Mouse (Mus musculus): ENCODE data around the gene Ncoa1. TPM values are rescaled to one million over a fixed set of nuclear protein-coding genes. Genes with fewer than 3 reads are reported as not detected.
A peak's percentile ranks its signal among the peaks of the same experiment; 100 is the strongest.
"Not testable (repeated sequence)": the region's sequence is repeated elsewhere in the genome, so short reads cannot be mapped to it uniquely, and the experiment has no call there.

Gene Ncoa1
- polyA plus RNA-seq, 1 experiment: 30.8 TPM

DNA sequence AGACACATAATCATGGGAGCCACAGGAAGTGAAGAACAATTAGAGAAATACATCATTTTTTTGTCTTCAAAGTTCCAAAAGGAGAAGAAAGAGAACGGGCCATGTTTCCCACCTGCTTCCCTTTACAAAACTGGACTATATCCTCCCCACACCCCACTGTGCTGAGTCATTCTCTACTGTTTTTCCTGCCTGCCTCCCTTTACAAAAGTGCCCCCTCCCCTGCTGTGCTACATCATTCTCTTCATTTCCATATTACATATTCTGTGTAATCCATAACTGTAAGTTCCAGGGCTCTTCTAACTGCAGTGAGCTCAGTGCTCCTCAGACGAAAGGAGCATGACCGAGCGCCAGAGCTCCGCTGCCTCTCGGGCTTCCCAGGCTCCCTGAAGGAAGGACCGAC, 80.8 kb downstream of the Ncoa1 start:
- no peak for DNase-seq (ENCODE audit: low read depth)

DNA sequence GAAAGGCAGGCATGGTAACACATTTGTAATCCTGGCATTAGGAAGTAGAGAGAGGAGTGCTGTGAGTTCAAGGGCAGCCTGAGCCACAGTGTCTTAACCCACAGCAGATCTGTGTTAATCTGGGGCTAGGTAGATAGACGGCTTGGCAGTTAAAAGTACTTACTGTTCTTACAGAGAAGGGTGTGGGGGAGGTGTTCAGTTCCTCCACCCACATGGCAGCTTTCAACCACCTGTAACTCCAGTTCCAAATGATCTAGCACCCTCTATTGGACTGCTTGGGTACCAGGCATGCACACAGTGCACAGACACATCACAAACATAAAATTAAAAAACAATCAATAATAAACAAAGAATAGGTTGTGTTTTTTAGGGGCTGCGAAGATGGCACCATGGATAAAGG, 84.4 kb downstream of the Ncoa1 start:
- DNase-seq (ENCODE audit: low read depth): no peak

DNA sequence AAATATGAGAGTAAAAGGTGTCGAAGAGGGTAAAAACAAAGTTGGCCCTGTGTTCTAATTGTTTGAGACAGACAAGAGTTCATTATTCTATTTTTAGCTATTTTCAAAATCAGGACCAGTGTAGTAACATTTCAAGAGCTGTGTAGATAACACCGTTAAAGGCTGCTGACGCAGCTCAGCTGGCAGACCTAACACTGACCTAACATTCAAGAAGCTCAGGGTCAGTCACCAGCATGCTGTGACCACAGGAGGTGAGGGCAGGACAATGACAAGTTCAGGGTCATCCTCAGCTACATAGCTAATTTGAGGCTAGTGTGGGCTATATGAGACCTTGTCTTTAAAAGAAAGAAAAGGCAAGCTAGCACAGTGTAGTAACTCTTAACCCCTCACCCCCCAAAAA, 84.9 kb downstream of the Ncoa1 start:
- no peak for DNase-seq (ENCODE audit: low read depth)

DNA sequence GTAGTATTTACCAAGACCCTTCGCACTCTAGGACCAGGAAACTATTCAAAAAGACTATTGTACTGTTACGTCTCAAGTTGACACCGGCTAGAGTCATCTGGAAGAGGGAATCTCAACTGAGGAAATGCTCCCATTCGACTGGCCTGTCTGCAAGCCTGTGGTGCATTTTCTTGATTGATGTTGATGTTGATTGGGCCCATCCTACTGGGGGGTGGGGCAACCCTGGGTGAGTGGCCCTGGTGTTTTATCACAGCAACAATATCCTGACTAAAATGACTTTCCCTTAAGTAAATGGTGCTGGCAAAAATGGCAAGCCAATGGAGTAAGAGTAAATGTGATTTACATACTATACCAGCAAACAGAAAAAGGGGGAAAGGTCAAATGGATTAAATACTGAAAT, 85.7 kb downstream of the Ncoa1 start:
- DNase-seq (ENCODE audit: low read depth): no peak

DNA sequence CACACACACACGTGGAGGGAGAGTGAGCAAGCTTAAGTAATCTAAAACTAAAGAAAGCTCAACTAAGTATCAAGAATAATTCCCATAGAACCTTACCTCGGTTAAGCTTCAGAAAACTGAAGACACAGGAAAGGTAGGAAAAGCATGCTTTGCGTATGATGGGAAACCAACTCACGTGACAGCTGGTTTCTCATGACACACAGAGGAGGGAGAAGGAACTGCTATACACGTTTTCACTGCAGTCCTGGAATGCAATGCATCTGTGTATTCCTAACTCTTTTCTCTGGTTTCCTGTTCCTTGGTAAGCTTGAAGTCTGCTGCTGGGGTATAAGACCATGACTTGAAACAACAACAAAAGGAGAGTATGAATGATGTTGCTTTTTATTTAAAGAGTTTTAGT, 86.3 kb downstream of the Ncoa1 start:
- DNase-seq (ENCODE audit: low read depth): no peak

GRCm38 (mm10) chr12:4386077-4386719, 90.8 kb downstream of the Ncoa1 start:
- DNase-seq (ENCODE audit: low read depth): no peak

- DNase-seq (ENCODE audit: low read depth): no peak
These were observed 93.9 kb downstream of the Ncoa1 start for GRCm38 (mm10) chr12:4383061-4383460.

DNA sequence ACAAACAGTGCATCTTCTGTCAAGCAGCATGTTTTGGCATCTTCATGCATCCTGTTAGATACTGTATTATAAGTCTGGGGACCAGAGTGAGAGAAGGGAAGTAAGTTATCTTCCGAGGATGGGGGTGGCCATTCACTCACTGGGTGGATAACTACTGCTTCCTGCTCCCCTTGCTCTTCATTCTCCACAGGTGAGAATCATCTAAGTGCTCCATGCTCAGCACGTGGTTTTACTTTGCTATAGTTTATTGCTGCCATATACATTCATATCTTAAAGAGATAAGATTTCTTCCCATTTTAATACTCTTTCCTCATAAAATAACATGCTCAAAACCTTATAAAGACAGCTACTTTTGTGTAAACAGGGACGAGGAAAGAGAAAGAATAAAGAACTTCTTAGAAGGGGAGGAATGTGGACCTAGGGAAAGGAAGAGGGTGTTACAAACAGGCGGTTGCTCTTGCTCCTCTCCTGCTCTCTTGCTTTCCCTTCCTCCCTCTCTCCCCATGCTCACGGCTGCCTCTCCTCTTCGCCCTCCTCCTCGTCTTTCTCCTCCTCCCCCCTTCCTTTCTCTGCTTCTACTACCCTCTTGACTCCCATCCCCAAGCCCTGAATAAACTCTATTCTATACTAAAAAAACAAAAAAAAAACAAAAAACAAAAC, 97.6 kb downstream of the Ncoa1 start:
- no peak for DNase-seq (ENCODE audit: low read depth)

- no peak for DNase-seq (ENCODE audit: low read depth)
These were observed 100.5 kb downstream of the Ncoa1 start for GRCm38 (mm10) chr12:4376475-4376874.

- DNase-seq (ENCODE audit: low read depth): no peak
These were observed 102.0 kb downstream of the Ncoa1 start for GRCm38 (mm10) chr12:4374816-4375493.

- DNase-seq (ENCODE audit: low read depth): no peak
These were observed 105.6 kb downstream of the Ncoa1 start for GRCm38 (mm10) chr12:4371406-4371805.

GRCm38 (mm10) chr12:4365951-4366350, 111.0 kb downstream of the Ncoa1 start:
- no peak for DNase-seq (ENCODE audit: low read depth)

GRCm38 (mm10) chr12:4359475-4359874, 117.5 kb downstream of the Ncoa1 start:
- no peak for DNase-seq (ENCODE audit: low read depth)

DNA sequence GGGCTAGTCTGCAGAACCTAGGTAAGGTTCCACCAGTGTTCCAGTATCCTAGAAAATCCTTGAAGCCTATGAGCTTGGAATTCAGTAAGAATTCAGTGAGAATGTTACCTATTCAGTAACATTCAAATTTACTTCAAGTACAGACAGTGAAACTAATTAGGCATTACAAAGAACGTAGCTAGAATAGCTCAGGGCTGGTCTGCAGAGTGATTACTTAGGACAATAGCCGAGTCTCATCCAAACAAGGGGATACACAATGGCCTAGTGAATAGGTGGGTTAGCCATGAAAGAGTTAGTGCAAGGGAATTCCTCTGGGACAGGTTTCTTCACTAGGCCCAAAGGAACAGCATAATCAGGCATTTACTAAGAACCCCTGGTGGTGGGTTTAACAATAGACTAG, 118.3 kb downstream of the Ncoa1 start:
- not testable (repeated sequence) for DNase-seq (ENCODE audit: low read depth)

DNA sequence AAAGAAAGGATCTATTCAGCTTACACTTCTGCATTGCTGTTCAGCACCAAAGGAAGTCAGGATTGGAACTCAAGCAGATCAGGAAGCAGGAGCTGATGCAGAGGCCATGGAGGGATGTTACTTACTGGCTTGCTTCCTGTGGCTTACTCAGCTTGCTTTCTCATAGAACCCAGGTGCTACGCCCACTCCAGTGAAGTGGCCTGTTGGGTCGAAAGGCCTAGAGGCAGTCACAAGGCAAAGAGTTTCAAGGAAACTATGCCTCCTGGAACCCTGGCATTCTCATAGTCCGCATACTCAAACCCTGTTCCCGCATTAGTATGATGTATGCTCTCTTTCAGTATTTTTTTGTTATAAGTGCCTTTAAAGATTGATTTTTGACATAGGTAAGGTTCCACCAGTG, 118.9 kb downstream of the Ncoa1 start:
- DNase-seq (ENCODE audit: low read depth): no peak

- DNase-seq (ENCODE audit: low read depth): peak; percentile 8
These were observed 120.0 kb downstream of the Ncoa1 start for GRCm38 (mm10) chr12:4356834-4357445.

DNA sequence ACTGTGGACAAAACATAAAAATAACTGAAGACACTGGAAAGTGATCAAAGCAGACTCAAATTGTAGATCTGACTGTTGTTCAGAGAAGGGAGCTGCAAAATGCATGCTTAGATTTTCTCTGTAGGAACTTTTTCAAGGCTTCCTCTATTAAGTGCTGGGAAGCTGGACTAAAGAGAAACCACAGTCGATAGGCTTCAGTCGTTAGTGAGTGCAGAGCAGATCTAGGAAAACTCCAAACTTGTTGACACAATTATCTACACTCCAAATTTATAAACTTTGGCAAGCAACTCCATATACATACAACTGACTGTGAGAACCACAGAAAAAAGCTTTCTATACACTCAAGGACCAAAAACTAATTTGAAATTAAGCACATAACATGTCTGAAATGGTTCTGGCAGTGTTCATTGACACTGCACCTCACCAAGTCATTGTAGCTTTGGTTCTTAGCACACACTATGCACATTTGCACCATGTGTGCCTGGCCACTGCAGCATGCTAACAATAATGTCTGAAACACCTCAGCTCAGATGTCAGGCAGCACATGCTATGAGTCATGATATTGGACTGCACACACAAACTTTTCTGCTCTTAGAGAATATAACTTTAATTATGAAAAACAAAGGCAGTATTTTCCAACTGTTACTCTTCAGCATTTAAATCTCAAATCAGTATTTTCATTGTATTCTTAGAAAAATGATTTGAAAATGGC, 121.8 kb downstream of the Ncoa1 start:
- no peak for DNase-seq (ENCODE audit: low read depth)

DNA sequence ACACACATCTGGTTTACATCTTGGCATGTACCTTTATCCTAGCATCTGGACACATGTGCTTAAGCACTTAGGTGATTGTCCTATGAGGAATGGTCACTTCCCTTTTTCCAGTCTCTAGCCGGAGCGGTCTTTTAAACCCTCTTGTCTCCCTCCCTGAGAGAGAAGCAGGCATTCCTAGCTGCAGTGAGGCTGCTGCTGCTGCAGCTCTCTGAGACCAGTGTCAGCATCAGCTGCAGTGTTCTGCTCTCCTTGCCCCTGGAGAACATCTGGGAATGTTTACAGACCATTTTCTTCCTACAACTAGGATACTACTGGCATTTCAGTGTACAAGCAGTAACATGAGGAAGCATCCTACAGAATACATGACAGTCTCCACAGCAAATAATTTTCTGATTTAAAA, 133.8 kb downstream of the Ncoa1 start:
- no peak for DNase-seq (ENCODE audit: low read depth)

DNA sequence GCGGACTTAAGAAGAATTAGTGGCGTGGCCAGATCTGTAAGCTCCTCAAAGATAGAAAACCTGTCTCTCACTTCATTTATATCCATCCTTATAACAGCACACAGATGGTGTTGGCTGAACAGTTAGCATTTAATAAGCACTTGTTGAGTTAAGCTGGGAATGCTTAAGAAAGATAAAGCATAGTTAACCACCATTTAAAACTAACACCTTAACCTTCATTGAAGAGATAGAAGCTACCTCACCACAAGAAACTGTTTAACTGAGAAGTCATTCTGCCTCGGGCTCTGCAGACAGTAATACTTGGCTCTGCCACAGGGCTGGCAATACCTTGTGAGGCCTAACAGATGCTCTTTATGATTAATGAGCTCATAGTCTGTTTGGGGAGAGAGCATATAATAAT, 134.9 kb downstream of the Ncoa1 start:
- no peak for DNase-seq (ENCODE audit: low read depth)

GRCm38 (mm10) chr12:4340325-4340924, 136.6 kb downstream of the Ncoa1 start:
- no peak for DNase-seq (ENCODE audit: low read depth)

DNA sequence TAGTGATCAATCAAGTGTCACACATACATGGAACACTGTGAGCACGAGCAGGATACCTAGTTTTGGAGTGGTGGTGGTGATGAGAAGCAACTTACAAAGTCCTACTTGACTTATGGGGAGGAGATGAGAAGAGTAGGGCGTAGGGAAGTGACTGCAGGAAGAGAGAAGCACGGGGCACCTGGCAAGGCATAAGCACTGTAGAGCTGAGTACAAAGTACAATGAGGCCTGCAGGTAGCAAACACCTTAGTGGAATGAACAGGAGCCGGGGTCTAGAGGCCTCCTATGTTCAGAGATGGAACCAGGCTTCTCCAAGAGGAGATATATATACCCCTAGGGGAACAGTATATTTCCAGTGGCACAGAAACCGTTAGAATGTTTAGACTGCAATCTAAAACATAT, 153.4 kb downstream of the Ncoa1 start:
- DNase-seq (ENCODE audit: low read depth): no peak

DNA sequence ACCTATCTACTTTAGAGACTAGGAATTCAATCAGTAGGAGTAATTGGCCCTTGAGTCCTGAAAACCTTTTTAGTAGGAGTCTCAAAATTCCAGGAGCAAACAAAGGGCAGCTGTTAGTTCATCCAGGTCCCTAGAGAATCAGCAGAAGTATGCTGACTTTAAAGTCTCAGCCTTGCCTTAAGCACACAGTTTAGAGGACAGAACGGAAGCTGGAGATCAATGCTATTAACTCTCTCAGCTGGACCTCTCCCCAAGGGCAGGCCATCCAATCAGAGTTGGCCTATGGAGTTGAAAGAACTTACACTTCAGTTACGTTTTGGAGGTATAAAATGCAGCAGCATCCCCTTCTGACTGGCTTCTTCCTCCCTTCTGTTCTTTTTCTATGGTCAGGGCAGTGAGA, 154.8 kb downstream of the Ncoa1 start:
- DNase-seq (ENCODE audit: low read depth): no peak

Measured in gonadal fat pad, adult 2 months (tissue).